Mouse (Mus musculus): Measurements from ENCODE around the gene Yae1d1.
"Not testable (repeated sequence)": the region's sequence is repeated elsewhere in the genome, so short reads cannot be mapped to it uniquely, and the experiment has no call there.

Gene Yae1d1

GRCm38 (mm10) chr13:17992697-17993514 lies at the start of gene Yae1d1:
Gene Yae1d1 (minus strand): TSS chr13:17993349.
- DNase-seq (ENCODE audit: low spot score) = peak; percentile 92

- DNase-seq (ENCODE audit: low spot score) = peak; percentile 86
Measured at GRCm38 (mm10) chr13:18038814-18039213, 45.7 kb upstream of the Yae1d1 start.

GRCm38 (mm10) chr13:18016604-18017003 lies 23.5 kb upstream of the Yae1d1 start:
- no peak for DNase-seq (ENCODE audit: low spot score)

GRCm38 (mm10) chr13:18013205-18013604 lies 20.1 kb upstream of the Yae1d1 start:
- no peak for DNase-seq (ENCODE audit: low spot score)

- DNase-seq (ENCODE audit: low spot score) = peak; percentile 81
Measured at GRCm38 (mm10) chr13:18011055-18011454, 17.9 kb upstream of the Yae1d1 start.

GRCm38 (mm10) chr13:17993515-17993847 lies 332 bp upstream of the Yae1d1 start:
- DNase-seq (ENCODE audit: low spot score) = no peak

GRCm38 (mm10) chr13:17992009-17992408 lies 1.1 kb downstream of the Yae1d1 start:
- no peak for DNase-seq (ENCODE audit: low spot score)

- DNase-seq (ENCODE audit: low spot score) = peak; percentile 34
Measured at GRCm38 (mm10) chr13:17983194-17983593, 10.0 kb downstream of the Yae1d1 start.

- no peak for DNase-seq (ENCODE audit: low spot score)
Measured at GRCm38 (mm10) chr13:17982634-17983033, 10.5 kb downstream of the Yae1d1 start.

- DNase-seq (ENCODE audit: low spot score) = no peak
Measured at GRCm38 (mm10) chr13:17976854-17977739, 16.1 kb downstream of the Yae1d1 start.

- peak; percentile 44 for DNase-seq (ENCODE audit: low spot score)
Measured at GRCm38 (mm10) chr13:17975891-17976290, 17.3 kb downstream of the Yae1d1 start.

- no peak for DNase-seq (ENCODE audit: low spot score)
Measured at GRCm38 (mm10) chr13:17975457-17975856, 17.7 kb downstream of the Yae1d1 start.

GRCm38 (mm10) chr13:17974734-17975133 lies 18.4 kb downstream of the Yae1d1 start:
- DNase-seq (ENCODE audit: low spot score) = no peak

- DNase-seq (ENCODE audit: low spot score) = no peak
Measured at GRCm38 (mm10) chr13:17960613-17961012, 32.5 kb downstream of the Yae1d1 start.

GRCm38 (mm10) chr13:17954282-17954681 lies 38.9 kb downstream of the Yae1d1 start:
- DNase-seq (ENCODE audit: low spot score) = no peak

- not testable (repeated sequence) for DNase-seq (ENCODE audit: low spot score)
Measured at GRCm38 (mm10) chr13:17950581-17950980, 42.6 kb downstream of the Yae1d1 start.

GRCm38 (mm10) chr13:17949555-17949954 lies 43.6 kb downstream of the Yae1d1 start:
- DNase-seq (ENCODE audit: low spot score) = no peak

- DNase-seq (ENCODE audit: low spot score) = peak; percentile 95
Measured at GRCm38 (mm10) chr13:17944078-17944917, 48.9 kb downstream of the Yae1d1 start, which contains the start of gene Rala. Gene Rala (minus strand): TSS chr13:17944239.

GRCm38 (mm10) chr13:17943306-17944077 lies 49.7 kb downstream of the Yae1d1 start:
- DNase-seq (ENCODE audit: low spot score) = no peak

GRCm38 (mm10) chr13:17942338-17942737 lies 50.8 kb downstream of the Yae1d1 start:
- DNase-seq (ENCODE audit: low spot score) = no peak
